Mouse (Mus musculus): Measurements from ENCODE around the gene Cerk.

DNA sequence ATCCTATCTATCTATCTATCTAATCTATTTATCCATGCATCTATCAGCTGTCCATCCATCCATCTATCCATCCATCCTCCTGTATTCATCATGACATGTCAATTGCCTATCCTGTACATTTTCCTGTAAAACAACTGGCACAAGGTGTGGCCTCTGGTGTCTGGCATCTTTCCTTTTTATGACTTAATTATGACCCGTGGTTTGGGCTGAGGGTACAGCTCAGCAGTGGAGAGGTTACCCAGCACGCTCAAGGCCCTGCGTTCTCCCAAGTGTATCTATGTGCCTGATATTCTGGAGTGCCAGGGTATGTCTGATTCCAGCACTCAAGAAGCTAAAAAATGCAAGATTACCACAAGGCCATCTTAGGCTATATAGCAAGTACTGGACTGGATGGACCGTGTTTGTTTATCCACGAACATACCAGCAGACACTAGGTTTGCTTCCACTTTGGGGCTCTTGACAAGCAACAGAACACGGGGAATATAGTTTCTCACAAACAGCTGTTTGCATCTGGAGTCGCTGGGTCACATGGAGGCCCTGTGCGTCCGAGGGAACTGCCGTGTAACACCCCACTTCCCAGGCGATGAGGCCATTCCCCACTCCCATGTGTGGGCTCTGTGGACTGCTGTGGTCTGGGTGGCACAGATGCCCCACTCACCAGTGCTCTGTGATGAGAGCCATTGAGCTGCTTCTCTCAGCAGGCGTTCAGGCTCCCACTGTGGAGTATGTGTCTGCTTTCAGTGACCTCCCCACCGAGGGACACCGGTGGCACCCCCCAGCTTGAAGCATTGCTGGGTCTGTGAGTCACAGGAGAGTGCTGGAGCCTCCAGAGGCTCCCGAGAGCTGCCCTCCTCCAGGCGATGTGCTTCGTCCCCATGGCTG, 90.0 kb downstream of the Cerk start:
- TF ChIP-seq POLR2A (IDR thresholded peaks at IDR 0.05; ENCODE audit: low read depth, low read length) (no peak), MAX (IDR thresholded peaks at IDR 0.05; ENCODE audit: low read length) (no peak), CTCF (conservative IDR thresholded peaks at IDR 0.05 in 1 of 2, IDR thresholded peaks at IDR 0.05 in 1 of 2; ENCODE audit: low read depth in 2 of 2, low read length in 2 of 2) (no peak), TCF12 (IDR thresholded peaks at IDR 0.05; ENCODE audit: low read depth, low read length) (no peak), ZC3H11A (IDR thresholded peaks at IDR 0.05; ENCODE audit: low read depth, low read length) (no peak), HCFC1 (IDR thresholded peaks at IDR 0.05; ENCODE audit: low read depth, low read length) (no peak), POLR2AphosphoS2 (IDR thresholded peaks at IDR 0.05; ENCODE audit: low read depth, low read length) (no peak), NELFE (IDR thresholded peaks at IDR 0.05; ENCODE audit: low read depth, low read length) (no peak), CHD1 (IDR thresholded peaks at IDR 0.05; ENCODE audit: low read depth, low read length) (no peak), EP300 (IDR thresholded peaks at IDR 0.05; ENCODE audit: low read length) (no peak), USF2 (conservative IDR thresholded peaks at IDR 0.05; ENCODE audit: low read depth, low read length) (no peak), NRF1 (IDR thresholded peaks at IDR 0.05; ENCODE audit: low read depth, low read length) (no peak)

Measured in CH12.LX (cell line).